In the genomic region with DNA sequence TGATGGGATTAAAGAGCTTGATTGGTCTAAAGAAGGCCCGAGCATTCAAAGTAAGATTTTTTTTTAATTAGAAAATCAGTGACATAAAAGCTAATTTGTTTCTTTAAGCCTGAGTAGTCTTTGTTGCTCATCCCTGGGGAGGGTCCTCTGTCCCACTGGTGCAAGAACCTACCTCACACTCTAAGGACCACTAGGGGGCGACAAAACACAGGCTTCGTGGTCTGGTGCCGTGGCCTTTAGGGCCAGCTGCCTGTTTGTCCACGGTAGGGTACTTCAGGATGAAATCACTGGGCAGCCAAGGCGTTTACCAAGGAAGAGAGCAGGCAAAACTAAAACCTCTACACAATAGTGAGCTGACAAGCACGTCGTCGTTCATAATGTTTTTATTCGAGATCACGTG, we compare ENCODE assay signal across 8 mouse cellular contexts. TPM values are rescaled to one million over a fixed set of nuclear protein-coding genes. Genes with fewer than 3 reads are reported as not detected.
DNase-seq lines count a peak whose midpoint lies in the region; TF ChIP-seq lines count a peak whose summit lies in the region.

No protein-coding gene starts in this region.

- H3K9me3 ChIP-seq in E14TG2a.4 (ENCODE audit: low read length): no peaks in the 10 kb centered on the region

- no peaks in the 10 kb centered on the region for H3K36me3 ChIP-seq in E14TG2a.4 (ENCODE audit: insufficient read depth, low read length)
- no peaks in the 10 kb centered on the region for H3K36me3 ChIP-seq in thymus, adult 2 months (ENCODE audit: control insufficient read depth, insufficient read depth, low read length)

- H3K4me1 ChIP-seq in E14TG2a.4 (replicated peaks; ENCODE audit: low read depth, low read length): peaks cover 10% of the 10 kb centered on the region
- H3K4me1 ChIP-seq in embryonic fibroblast, embryonic 13.5 days (ENCODE audit: control insufficient read depth, insufficient read depth, low read length): no peaks in the 10 kb centered on the region
- H3K4me1 ChIP-seq in thymus, adult 2 months (replicated peaks; ENCODE audit: control insufficient read depth, insufficient read depth, low read length): 0 out of 2 replicates have a peak, but pooled peaks cover 2% of the 10 kb centered on the region

- DNase-seq in brain, adult 2 months (ENCODE audit: low read depth, low spot score): peak; percentile 86
- peak; percentile 71 to 85 for DNase-seq in heart, postnatal 14 days
- DNase-seq in kidney, postnatal 36 days: peak; percentile 79 to 87
- peak; percentile 47 to 71 for DNase-seq in lung, adult 18-20 months
- peak; percentile 40 for DNase-seq in ovary, adult 18-20 months (ENCODE audit: low spot score)
- DNase-seq in thymus, adult 2 months: peak; percentile 78

- intact Hi-C loops in heart, postnatal 14 days (cut with DNase I): loop anchor here (1.0 kb wide), 2 partner anchors 111 to 115 kb away; no protein-coding TSS in a partner anchor

- WGBS in thymus, adult 2 months: 40% methylated on average over 11 of the region's 11 CpGs

- no peak overlapping the region for H3K27ac ChIP-seq in embryonic fibroblast, embryonic 13.5 days (ENCODE audit: insufficient read depth, low read length)
- H3K27ac ChIP-seq in thymus, adult 2 months (ENCODE audit: control insufficient read depth, insufficient read depth, low read length): no peak overlapping the region

- peaks cover 4% of the 10 kb centered on the region; the same call in 1 of the 2 replicates for H3K27me3 ChIP-seq in E14TG2a.4 (ENCODE audit: insufficient read depth, low read length)
- no peaks in the 10 kb centered on the region for H3K27me3 ChIP-seq in thymus, adult 2 months (ENCODE audit: control insufficient read depth, insufficient read depth, low read length)

- peak; percentile 83 for TF ChIP-seq CTCF in E14TG2a.4 (conservative IDR thresholded peaks at IDR 0.05; ENCODE audit: low read length)
- TF ChIP-seq CTCF in embryonic fibroblast, embryonic 13.5 days (IDR thresholded peaks at IDR 0.05; ENCODE audit: borderline replicate concordance, insufficient read depth, low read length): peak; percentile 90
- peak; percentile 88 for TF ChIP-seq CTCF in thymus, adult 2 months (IDR thresholded peaks at IDR 0.05; ENCODE audit: borderline replicate concordance, control insufficient read depth, extremely low read depth, insufficient read depth, low read length, poor library complexity)

- no peak overlapping the region for H3K4me3 ChIP-seq in E14TG2a.4 (replicated peaks; ENCODE audit: low read length)
- H3K4me3 ChIP-seq in embryonic fibroblast, embryonic 13.5 days (ENCODE audit: insufficient read depth, low read length): no peak overlapping the region
- no peak overlapping the region for H3K4me3 ChIP-seq in thymus, adult 2 months (ENCODE audit: control insufficient read depth, insufficient read depth, low read length)

- no peak for TF ChIP-seq POLR2A in embryonic fibroblast, embryonic 13.5 days (IDR thresholded peaks at IDR 0.05; ENCODE audit: low read depth, low read length)
- no peak for TF ChIP-seq POLR2A in thymus, adult 2 months (IDR thresholded peaks at IDR 0.05; ENCODE audit: control insufficient read depth, extremely low read depth, insufficient read depth, low read length, poor library complexity)

RNA-seq across cellular contexts. Expression of gene B3galt5, which starts 5.2 kb away (rescaled TPM):
- polyA plus RNA-seq in embryonic fibroblast, embryonic 13.5 days (2011; ENCODE audit: insufficient read length, low read depth, missing spikeins): not detected in 2 replicates
- under 1 TPM in 1 of 2 experiments, not detected in 1; 0.10 TPM for total RNA-seq in heart, postnatal 14 days (2021)
- 3.5 and 3.8 TPM in 2 replicates for polyA plus RNA-seq in thymus, adult 2 months (2012; rRNA removed)

RNA-seq across cellular contexts. Expression of gene Sh3bgr, which starts 30.2 kb away (rescaled TPM):
- 6.3 and 6.9 TPM in 2 replicates for polyA plus RNA-seq in embryonic fibroblast, embryonic 13.5 days (2011; ENCODE audit: insufficient read length, low read depth, missing spikeins)
- 100 to 1,000 TPM; 569 to 662 TPM for total RNA-seq in heart, postnatal 14 days (2021)
- polyA plus RNA-seq in thymus, adult 2 months (2012; rRNA removed): 0.43 and 8.9 TPM in 2 replicates

RNA-seq across cellular contexts. Expression of gene Lca5l, which starts 38.3 kb away (rescaled TPM):
- polyA plus RNA-seq in embryonic fibroblast, embryonic 13.5 days (2011; ENCODE audit: insufficient read length, low read depth, missing spikeins): 1.1 and 1.4 TPM in 2 replicates
- under 1 TPM; 0.71 to 0.91 TPM for total RNA-seq in heart, postnatal 14 days (2021)
- polyA plus RNA-seq in thymus, adult 2 months (2012; rRNA removed): 0.18 and 0.34 TPM in 2 replicates
